Mouse (Mus musculus): Measurements from ENCODE around the gene Cdc123. TPM values are rescaled to one million over a fixed set of nuclear protein-coding genes. Genes with fewer than 3 reads are reported as not detected.

Cdc123 gene
- polyA plus RNA-seq, 1 experiment from 2014 or later: 56.0 TPM

- Histone ChIP-seq H3K27ac (no peak overlapping the region), H3K36me3 (ENCODE audit: inconsistent target) (peaks cover 5% of the 10 kb centered on the region; the same call in 1 of the 2 replicates), H3K79me2 (ENCODE audit: inconsistent target) (no peaks in the 10 kb centered on the region), H3K4me3 (ENCODE audit: inconsistent target) (no peak overlapping the region)
- 87% methylated on average over 4 of the region's 4 CpGs for WGBS (ENCODE audit: missing documents)
These were observed 55.3 kb downstream of the Cdc123 start for GRCm38 (mm10) chr2:5789625-5790160.

GRCm38 (mm10) chr2:5787391-5787790, 57.6 kb downstream of the Cdc123 start:
- H3K79me2 ChIP-seq (ENCODE audit: inconsistent target): no peaks in the 10 kb centered on the region
- WGBS (ENCODE audit: missing documents): 94% methylated on average over 3 of the region's 3 CpGs
- H3K27ac ChIP-seq: no peak overlapping the region
- no peaks in the 10 kb centered on the region for H3K36me3 ChIP-seq (ENCODE audit: inconsistent target)
- H3K4me3 ChIP-seq (ENCODE audit: inconsistent target): no peak overlapping the region

- WGBS (ENCODE audit: missing documents): 29% methylated on average over 2 of the region's 2 CpGs
These were observed 72.5 kb downstream of the Cdc123 start for GRCm38 (mm10) chr2:5772464-5772863.

GRCm38 (mm10) chr2:5770708-5771241, 74.2 kb downstream of the Cdc123 start:
- no peaks in the 10 kb centered on the region for H3K36me3 ChIP-seq (ENCODE audit: inconsistent target)
- H3K27ac ChIP-seq: peak overlapping the region; percentile 87
- H3K4me3 ChIP-seq (ENCODE audit: inconsistent target): no peak overlapping the region
- WGBS (ENCODE audit: missing documents): under 1% methylated on average over 8 of the region's 8 CpGs
- no peaks in the 10 kb centered on the region for H3K79me2 ChIP-seq (ENCODE audit: inconsistent target)

More at GRCm38 (mm10) chr2:5772464-5772863, 72.5 kb downstream of the Cdc123 start:
- Histone ChIP-seq H3K27ac (peak overlapping the region; percentile 87), H3K4me3 (ENCODE audit: inconsistent target) (no peak overlapping the region), H3K36me3 (ENCODE audit: inconsistent target) (no peaks in the 10 kb centered on the region), H3K79me2 (ENCODE audit: inconsistent target) (no peaks in the 10 kb centered on the region)

- H3K4me3 ChIP-seq (ENCODE audit: inconsistent target): no peak overlapping the region
- no peaks in the 10 kb centered on the region for H3K36me3 ChIP-seq (ENCODE audit: inconsistent target)
- no peaks in the 10 kb centered on the region for H3K79me2 ChIP-seq (ENCODE audit: inconsistent target)
- peak overlapping the region; percentile 87 for H3K27ac ChIP-seq
These were observed 75.3 kb downstream of the Cdc123 start for GRCm38 (mm10) chr2:5769630-5770029.

GRCm38 (mm10) chr2:5768946-5769345, 76.0 kb downstream of the Cdc123 start:
- Histone ChIP-seq H3K79me2 (ENCODE audit: inconsistent target) (no peaks in the 10 kb centered on the region), H3K36me3 (ENCODE audit: inconsistent target) (no peaks in the 10 kb centered on the region), H3K4me3 (ENCODE audit: inconsistent target) (no peak overlapping the region), H3K27ac (peak overlapping the region; percentile 87)
- WGBS (ENCODE audit: missing documents): 100% methylated on average over 4 of the region's 4 CpGs

GRCm38 (mm10) chr2:5762031-5762430, 82.9 kb downstream of the Cdc123 start:
- Histone ChIP-seq H3K79me2 (ENCODE audit: inconsistent target) (no peaks in the 10 kb centered on the region), H3K4me3 (ENCODE audit: inconsistent target) (no peak overlapping the region), H3K27ac (no peak overlapping the region), H3K36me3 (ENCODE audit: inconsistent target) (no peaks in the 10 kb centered on the region)
- WGBS (ENCODE audit: missing documents): 97% methylated on average over 3 of the region's 3 CpGs

- H3K4me3 ChIP-seq (ENCODE audit: inconsistent target): no peak overlapping the region
- no peaks in the 10 kb centered on the region for H3K79me2 ChIP-seq (ENCODE audit: inconsistent target)
- no peaks in the 10 kb centered on the region for H3K36me3 ChIP-seq (ENCODE audit: inconsistent target)
- 88% methylated on average over 8 of the region's 8 CpGs for WGBS (ENCODE audit: missing documents)
- H3K27ac ChIP-seq: no peak overlapping the region
These were observed 84.4 kb downstream of the Cdc123 start for GRCm38 (mm10) chr2:5760479-5761008.

GRCm38 (mm10) chr2:5758569-5758968, 86.4 kb downstream of the Cdc123 start:
- WGBS (ENCODE audit: missing documents): 95% methylated on average over 2 of the region's 2 CpGs
- no peak overlapping the region for H3K4me3 ChIP-seq (ENCODE audit: inconsistent target)
- H3K79me2 ChIP-seq (ENCODE audit: inconsistent target): no peaks in the 10 kb centered on the region
- H3K36me3 ChIP-seq (ENCODE audit: inconsistent target): no peaks in the 10 kb centered on the region
- no peak overlapping the region for H3K27ac ChIP-seq

GRCm38 (mm10) chr2:5750872-5751271, 94.1 kb downstream of the Cdc123 start:
- Histone ChIP-seq H3K79me2 (ENCODE audit: inconsistent target) (no peaks in the 10 kb centered on the region), H3K27ac (no peak overlapping the region), H3K36me3 (ENCODE audit: inconsistent target) (no peaks in the 10 kb centered on the region), H3K4me3 (ENCODE audit: inconsistent target) (no peak overlapping the region)
- 92% methylated on average over 3 of the region's 3 CpGs for WGBS (ENCODE audit: missing documents)

GRCm38 (mm10) chr2:5749210-5749609, 95.8 kb downstream of the Cdc123 start:
- H3K79me2 ChIP-seq (ENCODE audit: inconsistent target): no peaks in the 10 kb centered on the region
- 89% methylated on average over 6 of the region's 6 CpGs for WGBS (ENCODE audit: missing documents)
- no peak overlapping the region for H3K4me3 ChIP-seq (ENCODE audit: inconsistent target)
- no peaks in the 10 kb centered on the region for H3K36me3 ChIP-seq (ENCODE audit: inconsistent target)
- no peak overlapping the region for H3K27ac ChIP-seq

GRCm38 (mm10) chr2:5747545-5748043, 97.4 kb downstream of the Cdc123 start:
- H3K79me2 ChIP-seq (ENCODE audit: inconsistent target): no peaks in the 10 kb centered on the region
- H3K27ac ChIP-seq: no peak overlapping the region
- no peak overlapping the region for H3K4me3 ChIP-seq (ENCODE audit: inconsistent target)
- WGBS (ENCODE audit: missing documents): 89% methylated on average over 5 of the region's 5 CpGs
- H3K36me3 ChIP-seq (ENCODE audit: inconsistent target): no peaks in the 10 kb centered on the region

GRCm38 (mm10) chr2:5746529-5746928, 98.4 kb downstream of the Cdc123 start:
- Histone ChIP-seq H3K4me3 (ENCODE audit: inconsistent target) (no peak overlapping the region), H3K79me2 (ENCODE audit: inconsistent target) (no peaks in the 10 kb centered on the region), H3K36me3 (ENCODE audit: inconsistent target) (no peaks in the 10 kb centered on the region), H3K27ac (no peak overlapping the region)
- 86% methylated on average over 12 of the region's 12 CpGs for WGBS (ENCODE audit: missing documents)
